Mouse (Mus musculus): Measurements from ENCODE around the gene Dscaml1. TPM values are rescaled to one million over a fixed set of nuclear protein-coding genes. Genes with fewer than 3 reads are reported as not detected.

The Dscaml1 gene
- total and polyA plus RNA-seq, 3 experiments: not detected

DNA sequence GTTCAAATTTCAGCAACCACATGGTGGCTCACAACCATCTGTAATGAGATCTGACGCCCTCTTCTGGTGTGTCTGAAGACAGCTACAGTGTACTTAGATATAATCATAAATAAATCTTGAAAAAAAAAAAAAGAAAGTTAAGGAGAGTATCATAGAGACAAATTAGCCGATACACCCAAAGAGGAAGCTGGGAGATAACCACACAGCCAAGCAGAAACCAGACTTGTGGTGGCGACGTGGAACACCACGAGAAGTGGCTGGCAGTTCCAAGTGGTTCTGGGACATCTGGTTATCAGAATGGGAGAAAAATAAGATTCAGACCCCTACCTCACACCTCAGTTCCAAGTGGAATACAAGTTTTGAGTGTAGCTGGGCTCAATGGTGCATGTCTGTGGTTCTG, 39.7 kb upstream of the Dscaml1 start (continued):
- TF ChIP-seq GABPA (IDR thresholded peaks at IDR 0.05; ENCODE audit: low read depth, low read length) (no peak), RCOR1 (IDR thresholded peaks at IDR 0.05; ENCODE audit: low read depth, low read length) (no peak), RAD21 (IDR thresholded peaks at IDR 0.05; ENCODE audit: low read depth, low read length) (no peak; the same call in 1 of the 2 replicates), UBTF (IDR thresholded peaks at IDR 0.05; ENCODE audit: borderline replicate concordance, insufficient read depth, low read depth, low read length) (no peak), CHD2 (IDR thresholded peaks at IDR 0.05; ENCODE audit: low read length) (no peak), USF1 (IDR thresholded peaks at IDR 0.05; ENCODE audit: low read depth, low read length) (no peak), BHLHE40 (IDR thresholded peaks at IDR 0.05; ENCODE audit: borderline replicate concordance, low read depth, low read length) (no peak), MXI1 (IDR thresholded peaks at IDR 0.05; ENCODE audit: low read depth, low read length) (no peak), USF2 (IDR thresholded peaks at IDR 0.05; ENCODE audit: borderline replicate concordance in 1 of 2, insufficient read depth in 1 of 2, low read depth in 1 of 2, low read length in 2 of 2) (no peak)

DNA sequence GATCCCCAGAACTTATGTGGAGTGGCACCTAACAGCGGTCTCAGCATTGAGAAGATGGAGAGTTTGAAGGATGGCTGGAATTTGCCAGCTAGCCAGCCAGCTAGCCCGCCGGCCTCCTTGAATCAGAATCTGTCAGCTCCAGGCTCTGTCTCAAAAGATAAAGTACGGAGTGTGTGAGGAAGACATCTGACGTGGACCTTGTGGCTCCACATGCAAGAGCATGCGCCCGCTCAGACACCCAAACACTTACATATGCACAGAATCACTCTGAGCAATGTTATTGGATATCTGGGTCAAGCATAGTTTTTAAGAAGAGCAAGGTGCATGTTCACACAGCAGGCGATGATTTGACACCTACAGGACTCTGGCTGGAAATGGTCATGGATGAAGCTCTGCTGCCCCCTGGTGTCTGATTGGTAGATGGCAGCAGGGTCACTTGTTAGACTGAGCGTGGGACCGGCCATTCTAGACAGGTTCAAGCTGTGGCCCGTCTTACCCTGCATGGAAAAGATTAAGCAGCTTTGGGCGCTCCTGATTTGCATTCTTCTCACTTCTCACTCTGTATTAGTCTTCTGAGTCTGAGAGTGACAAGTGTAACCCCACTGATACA, 37.9 kb upstream of the Dscaml1 start:
- no peak overlapping the region for H3K4me3 ChIP-seq (ENCODE audit: control insufficient read depth in 1 of 2, insufficient read depth in 1 of 2, low read depth in 2 of 2, low read length in 2 of 2)
- no peaks in the 10 kb centered on the region; a peak in 1 of 4 replicates for H3K27me3 ChIP-seq (ENCODE audit: control insufficient read depth in 1 of 2, insufficient read depth in 2 of 2, low read length in 2 of 2)
- H3K79me2 ChIP-seq (ENCODE audit: control insufficient read depth, insufficient read depth, low read length, poor library complexity): no peaks in the 10 kb centered on the region
- no peak overlapping the region for H3K27ac ChIP-seq (ENCODE audit: control insufficient read depth, low read depth, low read length)
- no peak overlapping the region for H3K9ac ChIP-seq (ENCODE audit: control insufficient read depth, low read depth, low read length, poor library complexity, severe bottlenecking)
- TF ChIP-seq NELFE (IDR thresholded peaks at IDR 0.05; ENCODE audit: low read depth, low read length) (no peak), UBTF (IDR thresholded peaks at IDR 0.05; ENCODE audit: borderline replicate concordance, insufficient read depth, low read depth, low read length) (no peak), HCFC1 (IDR thresholded peaks at IDR 0.05; ENCODE audit: low read depth, low read length) (no peak), CTCF (IDR thresholded peaks at IDR 0.05 in 2 of 3, conservative IDR thresholded peaks at IDR 0.05 in 1 of 3; ENCODE audit: control insufficient read depth in 1 of 3, insufficient read depth in 1 of 3, low read depth in 2 of 3, low read length in 3 of 3, poor library complexity in 1 of 3, severe bottlenecking in 1 of 3) (peak; percentile 92 to 95 (median 95)), POLR2AphosphoS5 (IDR thresholded peaks at IDR 0.05; ENCODE audit: borderline replicate concordance, low read depth, low read length) (no peak), ZNF384 (IDR thresholded peaks at IDR 0.05; ENCODE audit: low read depth, low read length) (no peak), RAD21 (IDR thresholded peaks at IDR 0.05; ENCODE audit: low read depth, low read length) (peak; percentile 98), MXI1 (IDR thresholded peaks at IDR 0.05; ENCODE audit: low read depth, low read length) (no peak), SMC3 (IDR thresholded peaks at IDR 0.05; ENCODE audit: low read depth, low read length) (peak; percentile 96), RCOR1 (IDR thresholded peaks at IDR 0.05; ENCODE audit: low read depth, low read length) (no peak), CHD2 (IDR thresholded peaks at IDR 0.05; ENCODE audit: low read length) (no peak), POLR2AphosphoS2 (IDR thresholded peaks at IDR 0.05; ENCODE audit: low read length) (no peak), ZC3H11A (IDR thresholded peaks at IDR 0.05; ENCODE audit: low read depth, low read length) (peak; percentile 96), TBP (IDR thresholded peaks at IDR 0.05; ENCODE audit: low read depth, low read length) (no peak)
- no peaks in the 10 kb centered on the region; a peak in 1 of 4 replicates for H3K4me1 ChIP-seq (ENCODE audit: control insufficient read depth in 1 of 2, insufficient read depth in 2 of 2, low read length in 2 of 2)
- no peaks in the 10 kb centered on the region for H3K9me3 ChIP-seq (replicated peaks; ENCODE audit: insufficient read depth, low read length)
- peak; percentile 83 for DNase-seq (ENCODE audit: low read depth, low spot score)
- 0 out of 4 replicates have a peak, but pooled peaks cover 0 to 2% of the 10 kb centered on the region in 2 experiments for H3K36me3 ChIP-seq (ENCODE audit: control insufficient read depth in 1 of 2, insufficient read depth in 2 of 2, low read length in 2 of 2)
